Mouse (Mus musculus): ENCODE measurements at regions not wholly inside any gene's neighbourhood (a gene's known extent, or its start where the extent isn't known, plus 50 kb on each side); places are given as distances from the start of the nearest gene placed in this dataset.
"Not testable (repeated sequence)": the region's sequence is repeated elsewhere in the genome, so short reads cannot be mapped to it uniquely, and the experiment has no call there.

GRCm38 (mm10) chr14:102805936-102806923 is 176.2 kb downstream of the Kctd12 start:
- CTCF ChIA-PET = interaction anchor here (0.6 to 1.0 kb wide), 2 partner anchors 173 to 625 kb away, joined by 3 to 8 read pairs; no protein-coding TSS in a partner anchor

GRCm38 (mm10) chr14:102795676-102796075 is 186.8 kb downstream of the Kctd12 start:
- CTCF ChIA-PET = interaction anchor here (0.6 to 1.7 kb wide), 4 partner anchors 186 to 280 kb away, joined by 3 to 5 read pairs (median 3); no protein-coding TSS in a partner anchor

GRCm38 (mm10) chr14:102794898-102795297 is 187.5 kb downstream of the Kctd12 start:
- CTCF ChIA-PET = interaction anchor here (0.8 to 1.7 kb wide), 3 partner anchors 187 to 217 kb away, joined by 3 to 6 read pairs (median 5); no protein-coding TSS in a partner anchor

- CTCF ChIA-PET = interaction anchor here (0.5 to 0.6 kb wide), 2 partner anchors 18 to 645 kb away, joined by 3 to 8 read pairs; no protein-coding TSS in a partner anchor
Observed at GRCm38 (mm10) chr14:102793753-102794152, 188.7 kb downstream of the Kctd12 start.

- CTCF ChIA-PET = interaction anchor here (0.5 kb wide), 1 partner anchor 23 kb away, joined by 4 read pairs; no protein-coding TSS in a partner anchor
Observed at GRCm38 (mm10) chr14:102790916-102791315, 191.5 kb downstream of the Kctd12 start.

- CTCF ChIA-PET = no interaction called here
Observed at GRCm38 (mm10) chr14:102782227-102782626, 200.2 kb downstream of the Kctd12 start.

GRCm38 (mm10) chr14:102769716-102770115 is 212.7 kb downstream of the Kctd12 start:
- CTCF ChIA-PET = no interaction called here

GRCm38 (mm10) chr14:102748687-102749086 is 233.8 kb downstream of the Kctd12 start:
- CTCF ChIA-PET = no interaction called here

GRCm38 (mm10) chr14:102742331-102742730 is 240.1 kb downstream of the Kctd12 start:
- CTCF ChIA-PET = no interaction called here

GRCm38 (mm10) chr14:102736656-102737055 is 245.8 kb downstream of the Kctd12 start:
- CTCF ChIA-PET = no interaction called here

GRCm38 (mm10) chr14:102733718-102734117 is 248.7 kb downstream of the Kctd12 start:
- CTCF ChIA-PET = not testable (repeated sequence)

GRCm38 (mm10) chr14:102731746-102732145 is 250.7 kb downstream of the Kctd12 start:
- CTCF ChIA-PET = no interaction called here

GRCm38 (mm10) chr14:102722633-102723032 is 259.8 kb downstream of the Kctd12 start:
- CTCF ChIA-PET = no interaction called here

- CTCF ChIA-PET = no interaction called here
Observed at GRCm38 (mm10) chr14:102718558-102718957, 263.9 kb downstream of the Kctd12 start.

GRCm38 (mm10) chr14:102712600-102712999 is 269.8 kb downstream of the Kctd12 start:
- CTCF ChIA-PET = no interaction called here

- CTCF ChIA-PET = no interaction called here
Observed at GRCm38 (mm10) chr14:102706704-102707336, 275.6 kb downstream of the Kctd12 start.

- CTCF ChIA-PET = no interaction called here
Observed at GRCm38 (mm10) chr14:102701108-102701507, 281.3 kb downstream of the Kctd12 start.

- CTCF ChIA-PET = no interaction called here
Observed at GRCm38 (mm10) chr14:102700457-102700856, 282.0 kb downstream of the Kctd12 start.

GRCm38 (mm10) chr14:102699015-102699414 is 283.4 kb downstream of the Kctd12 start:
- CTCF ChIA-PET = no interaction called here

- CTCF ChIA-PET = no interaction called here
Observed at GRCm38 (mm10) chr14:102686791-102687190, 295.6 kb downstream of the Kctd12 start.

GRCm38 (mm10) chr14:102676582-102676981 is 305.9 kb downstream of the Kctd12 start:
- CTCF ChIA-PET = no interaction called here

GRCm38 (mm10) chr14:102674635-102675034 is 307.8 kb downstream of the Kctd12 start:
- CTCF ChIA-PET = no interaction called here

GRCm38 (mm10) chr14:102673724-102674123 is 308.7 kb downstream of the Kctd12 start:
- CTCF ChIA-PET = no interaction called here
